Mouse (Mus musculus): ENCODE measurements around the gene Fhad1.

- TF ChIP-seq CTCF (IDR thresholded peaks at IDR 0.05; ENCODE audit: control insufficient read depth, insufficient read depth, low read length), result no peak
- TF ChIP-seq POLR2A (IDR thresholded peaks at IDR 0.05; ENCODE audit: borderline replicate concordance, control insufficient read depth, low read depth, low read length), result no peak
Measured at GRCm38 (mm10) chr4:141859351-141859750, 155.5 kb downstream of the Fhad1 start.

Data from bone marrow, adult 2 months (tissue).